Mouse (Mus musculus) embryonic stem cell, embryonic (primary cell): Measurements from ENCODE around the gene Atad1.

Source experiments
- CTCF ChIA-PET, 4 experiments: fragments of 300-600 bp in 2 of 4; fragments of 350-600 bp in 2 of 4; sonication (Branson Sonifier 250); formaldehyde crosslinking; loops; one replicate each; lab custom pipeline; 2022; ENCODE audit warnings: inconsistent platforms in 2 of 4; lab: Charles Lee
- POLR2A ChIA-PET, 4 experiments: fragments of 300-600 bp in 2 of 4; fragments of 350-600 bp in 2 of 4; sonication (Branson Sonifier 250); formaldehyde crosslinking; loops; one replicate each; lab custom pipeline; 2022; ENCODE audit warnings: antibody characterized with exemption in 4 of 4, inconsistent platforms in 1 of 4; lab: Charles Lee

Gene Atad1

DNA sequence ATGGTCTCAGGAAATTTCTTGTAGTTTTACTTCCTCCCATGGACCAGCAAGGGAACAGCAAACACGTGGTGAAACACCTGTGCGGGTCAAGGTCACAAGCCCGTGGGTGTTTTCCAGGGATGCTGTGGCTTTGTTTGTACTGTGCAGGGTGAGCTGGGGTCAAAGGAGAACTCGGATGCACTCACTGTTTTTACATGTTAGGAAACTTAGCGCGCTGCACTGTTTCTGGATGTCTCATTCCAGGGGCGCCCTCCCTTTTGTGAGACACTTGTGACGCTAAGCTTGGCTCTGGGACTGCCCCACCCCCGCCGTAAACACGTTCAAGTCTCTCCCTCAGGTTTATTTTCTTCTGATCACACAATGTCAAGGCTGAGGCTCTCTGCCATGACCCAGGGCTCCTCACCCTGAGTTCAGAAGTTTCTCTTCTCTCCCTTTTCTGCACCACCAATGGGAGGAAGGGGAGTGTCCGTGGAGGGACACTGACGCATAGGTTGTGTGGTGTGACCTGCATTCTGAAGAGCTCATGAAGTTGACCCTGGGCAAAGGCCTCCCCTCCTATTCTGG is 112.7 kb downstream of the Atad1 start:
- ChIA-PET CTCF (interaction anchor here in 1 of 4 experiments (0.6 kb wide), 2 partner anchors 510 to 1580 kb away, joined by 3 read pairs; no protein-coding TSS in a partner anchor), POLR2A (interaction anchor here in 3 of 4 experiments (0.5 to 1.1 kb wide), 3 partner anchors 9 to 399 kb away, joined by 3 to 5 read pairs (median 3); no protein-coding TSS in a partner anchor)

DNA sequence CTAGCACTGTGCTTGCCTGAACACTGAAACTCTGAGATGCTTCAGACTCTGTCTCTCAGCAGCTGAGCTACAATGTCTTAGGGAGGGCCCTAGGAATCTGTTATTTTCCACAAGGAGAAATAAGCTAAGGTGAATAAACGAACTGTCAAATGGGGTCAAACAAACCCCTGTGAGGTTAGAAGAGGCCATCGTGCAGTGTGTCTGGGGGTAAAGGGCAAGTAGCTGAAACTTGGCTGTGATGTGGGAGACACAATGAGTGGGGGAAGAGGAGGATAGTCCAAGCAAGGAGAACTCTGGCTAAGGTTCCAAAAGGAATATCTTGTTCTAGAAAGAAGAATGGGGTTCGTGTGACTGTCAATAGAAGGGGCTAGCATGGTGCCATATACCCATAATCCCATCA is 117.4 kb downstream of the Atad1 start:
- ChIA-PET POLR2A (no interaction called here), CTCF (no interaction called here)
